Mouse (Mus musculus) kidney, postnatal 14 days (tissue): Measurements from ENCODE around the gene 4933417A18Rik.
"Not testable (repeated sequence)": the region's sequence is repeated elsewhere in the genome, so short reads cannot be mapped to it uniquely, and the experiment has no call there.

Experiments used
- DNase-seq: peaks from one replicate; pipeline ENCODE4 v3.0.0; 2022; ENCODE audit warnings: mixed read lengths

Gene 4933417A18Rik

GRCm38 (mm10) chr13:34924210-34924609 lies at the start of gene 4933417A18Rik, which contains the start of gene Fam217a:
Gene 4933417A18Rik (plus strand): TSS chr13:34924409.
Gene Fam217a (minus strand): TSS chr13:34924310.
- DNase-seq = no peak

GRCm38 (mm10) chr13:34874736-34875135 lies 49.5 kb upstream of the 4933417A18Rik start:
- peak; percentile 37 for DNase-seq

- peak; percentile 95 for DNase-seq
These were observed 49.0 kb upstream of the 4933417A18Rik start, which contains the start of gene Prpf4b for GRCm38 (mm10) chr13:34875166-34875710. Gene Prpf4b (plus strand): TSS chr13:34875302.

- peak; percentile 79 for DNase-seq
These were observed 48.3 kb upstream of the 4933417A18Rik start for GRCm38 (mm10) chr13:34875741-34876445.

- no peak for DNase-seq
These were observed 47.7 kb upstream of the 4933417A18Rik start for GRCm38 (mm10) chr13:34876481-34876880.

- DNase-seq = no peak
These were observed 31.3 kb upstream of the 4933417A18Rik start for GRCm38 (mm10) chr13:34892871-34893270.

- DNase-seq = no peak
These were observed 9.6 kb upstream of the 4933417A18Rik start for GRCm38 (mm10) chr13:34914614-34915013.

GRCm38 (mm10) chr13:34916520-34917167 lies 7.6 kb upstream of the 4933417A18Rik start:
- DNase-seq = peak; percentile 67

- no peak for DNase-seq
These were observed 10.9 kb downstream of the 4933417A18Rik start for GRCm38 (mm10) chr13:34934931-34935644.

GRCm38 (mm10) chr13:34942370-34942769 lies 18.2 kb downstream of the 4933417A18Rik start:
- DNase-seq = no peak

- DNase-seq = not testable (repeated sequence)
These were observed 27.2 kb downstream of the 4933417A18Rik start for GRCm38 (mm10) chr13:34951437-34951836.

GRCm38 (mm10) chr13:34956901-34957300 lies 32.7 kb downstream of the 4933417A18Rik start:
- no peak for DNase-seq

GRCm38 (mm10) chr13:34958158-34958557 lies 33.9 kb downstream of the 4933417A18Rik start:
- peak; percentile 30 for DNase-seq

- peak; percentile 40 for DNase-seq
These were observed 37.0 kb downstream of the 4933417A18Rik start for GRCm38 (mm10) chr13:34960996-34961770.

GRCm38 (mm10) chr13:34963511-34964397 lies 39.5 kb downstream of the 4933417A18Rik start, which contains the start of gene Eci3:
Gene Eci3 (minus strand): TSS chr13:34963810.
- peak; percentile 86 for DNase-seq

- DNase-seq = peak; percentile 5
These were observed 40.2 kb downstream of the 4933417A18Rik start for GRCm38 (mm10) chr13:34964419-34964818.

GRCm38 (mm10) chr13:34964866-34965265 lies 40.7 kb downstream of the 4933417A18Rik start:
- DNase-seq = no peak

GRCm38 (mm10) chr13:34965647-34966046 lies 41.4 kb downstream of the 4933417A18Rik start:
- not testable (repeated sequence) for DNase-seq

- DNase-seq = not testable (repeated sequence)
These were observed 48.2 kb downstream of the 4933417A18Rik start for GRCm38 (mm10) chr13:34972456-34972855.

GRCm38 (mm10) chr13:34973149-34973548 lies 48.9 kb downstream of the 4933417A18Rik start:
- no peak for DNase-seq

GRCm38 (mm10) chr13:34973770-34974169 lies 49.6 kb downstream of the 4933417A18Rik start:
- DNase-seq = no peak
